Mouse (Mus musculus): Measurements from ENCODE around the gene Ptprn2.

- TF ChIP-seq CTCF (IDR thresholded peaks at IDR 0.05; ENCODE audit: borderline replicate concordance, insufficient read depth, low read depth, low read length) (no peak), POLR2A (IDR thresholded peaks at IDR 0.05; ENCODE audit: borderline replicate concordance, insufficient read depth, low read length) (no peak)
Measured at GRCm38 (mm10) chr12:117115254-117115865, 629.8 kb downstream of the Ptprn2 start.
